11 mouse cellular contexts compared by ENCODE assay signal in the genomic region with DNA sequence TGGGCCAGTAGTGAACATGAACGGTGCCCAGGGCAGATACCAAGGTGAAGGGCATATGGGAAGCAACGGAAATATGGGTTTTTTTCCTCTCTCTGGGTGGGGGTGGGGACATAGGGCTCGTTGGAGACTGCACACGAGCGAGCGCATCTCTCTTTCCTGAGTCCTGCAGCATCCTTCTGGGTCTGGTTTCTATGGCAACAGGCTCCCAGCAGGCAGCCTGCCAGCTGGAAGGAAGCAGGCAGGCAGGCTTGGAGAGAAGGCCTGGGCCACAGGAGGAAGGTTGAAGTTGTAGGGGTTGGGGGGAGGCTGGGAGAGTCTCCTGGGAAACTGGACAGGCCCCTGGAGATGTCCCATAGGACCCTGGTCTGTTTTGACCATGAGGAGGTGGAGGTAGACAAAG. TPM values are rescaled to one million over a fixed set of nuclear protein-coding genes. Genes with fewer than 3 reads are reported as not detected.
DNase-seq lines count a peak whose midpoint lies in the region; ATAC-seq lines count a peak whose summit lies in the region.
"Had no signal": no experiment of that assay in that cellular context is flagged by ENCODE, and none has a peak within 500 bp of the region (broad histone marks: within the 10 kb centered on the region; RNA-seq: fewer than 3 reads in every experiment).

No protein-coding gene starts in this region.

- no peak for ATAC-seq in megakaryocyte-erythroid progenitor cell, adult 5-6 weeks (replicated peaks; ENCODE audit: low FRiP score, low TSS enrichment, poor library complexity, severe bottlenecking)
- ATAC-seq in megakaryocyte, adult 5-6 weeks (ENCODE audit: poor library complexity, severe bottlenecking): no peak
- ATAC-seq in intestine, embryonic 16.5 days: no peak

- H3K4me1 ChIP-seq in hindbrain, embryonic 10.5 days (replicated peaks): peaks cover 62% of the 10 kb centered on the region
- peaks cover 7% of the 10 kb centered on the region for H3K4me1 ChIP-seq in intestine, embryonic 16.5 days (ENCODE audit: control insufficient read depth, insufficient read depth, low read length)

- 25% methylated on average over 6 of the region's 6 CpGs for WGBS in hindbrain, embryonic 10.5 days
- WGBS in intestine, embryonic 16.5 days: 40% methylated on average over 6 of the region's 6 CpGs

- peak overlapping the region; percentile 64 for H3K27ac ChIP-seq in hindbrain, embryonic 10.5 days
- H3K27ac ChIP-seq in intestine, embryonic 16.5 days (ENCODE audit: low read length): no peak overlapping the region
- H3K27ac ChIP-seq: heart, embryonic 13.5 days; liver, embryonic 14.5 days had no signal

- H3K4me3 ChIP-seq in hindbrain, embryonic 10.5 days: no peak overlapping the region
- H3K4me3 ChIP-seq in intestine, embryonic 16.5 days (ENCODE audit: low read length): no peak overlapping the region
- H3K4me3 ChIP-seq: heart, embryonic 13.5 days had no signal

- intact Hi-C loops in left cerebral cortex, postnatal 36 days (cut with DNase I): loop anchor here (5.0 kb wide), 1 partner anchor 45 kb away; no protein-coding TSS in a partner anchor

- H3K4me2 ChIP-seq in intestine, embryonic 16.5 days (ENCODE audit: low read depth, low read length): no peak overlapping the region
- H3K4me2 ChIP-seq: heart, embryonic 13.5 days had no signal

- H3K9ac ChIP-seq in intestine, embryonic 16.5 days (ENCODE audit: low read depth, low read length): no peak overlapping the region
- H3K9ac ChIP-seq: heart, embryonic 13.5 days; liver, embryonic 14.5 days had no signal

- peak; percentile 54 for DNase-seq in embryo, embryonic 10.5 days (ENCODE audit: low spot score)
- no peak for DNase-seq in embryo, embryonic 9.5 days (ENCODE audit: extremely low spot score)
- DNase-seq in hindbrain, embryonic 10.5 days (ENCODE audit: low spot score): peak; percentile 54
- DNase-seq in left cerebral cortex, postnatal 36 days (ENCODE audit: low spot score in 2 of 2): peak; percentile 80 to 85
- DNase-seq in right cerebral cortex, postnatal 25 days: peak; percentile 84
- DNase-seq: adrenal gland, adult 2 months had no signal

- peaks cover 54% of the 10 kb centered on the region for H3K27me3 ChIP-seq in hindbrain, embryonic 10.5 days (ENCODE audit: insufficient read depth, poor library complexity, severe bottlenecking)
- H3K27me3 ChIP-seq in intestine, embryonic 16.5 days (replicated peaks; ENCODE audit: control insufficient read depth, insufficient read depth, low read length): peaks cover 10% of the 10 kb centered on the region

- no peaks in the 10 kb centered on the region for H3K9me3 ChIP-seq in hindbrain, embryonic 10.5 days
- H3K9me3 ChIP-seq in intestine, embryonic 16.5 days (ENCODE audit: control insufficient read depth, low read length): no peaks in the 10 kb centered on the region
- H3K9me3 ChIP-seq: heart, embryonic 13.5 days had no signal

- no peaks in the 10 kb centered on the region for H3K36me3 ChIP-seq in hindbrain, embryonic 10.5 days
- no peaks in the 10 kb centered on the region for H3K36me3 ChIP-seq in intestine, embryonic 16.5 days (ENCODE audit: control insufficient read depth, insufficient read depth, low read length)
- H3K36me3 ChIP-seq: heart, embryonic 13.5 days had no signal

RNA-seq across cellular contexts. Expression of gene Smim12, which starts 11.6 kb away (rescaled TPM):
- polyA plus RNA-seq in hindbrain, embryonic 10.5 days (2016; fragmentation: Nextera tagmentation; extraction: Ambion mirVana): 78.7 and 81.1 TPM in 2 replicates
- total RNA-seq in left cerebral cortex, postnatal 36 days (2021): 10 to 100 TPM; 52.6 to 59.2 TPM
- total RNA-seq in megakaryocyte-erythroid progenitor cell, adult 5-6 weeks (2014; fragmentation: Nextera tagmentation): 22.7 and 25.5 TPM in 2 replicates
- 28.9 and 29.2 TPM in 2 replicates for total RNA-seq in megakaryocyte-erythroid progenitor cell, adult 5-6 weeks (2017)
- 33.9 and 37.3 TPM in 2 replicates for total RNA-seq in megakaryocyte, adult 5-6 weeks (2015)
- total RNA-seq in megakaryocyte, adult 5-6 weeks (2017): 33.7 and 39.3 TPM in 2 replicates
- polyA plus RNA-seq in intestine, embryonic 16.5 days (2015; fragmentation: Nextera tagmentation; extraction: Ambion mirVana): 56.1 and 63.3 TPM in 2 replicates
